Mouse (Mus musculus) small intestine, adult 2 months (tissue): ENCODE measurements around the gene Vamp5.

ENCODE experiments used
- CTCF ChIP-seq: fragments of 200-500 bp; IDR thresholded peaks from 2 replicates; pipeline ENCODE4 v1.5.1; 2012; ENCODE audit warnings: low read depth, mild to moderate bottlenecking, control low read depth, inconsistent platforms, low read length, moderate library complexity, mixed read lengths; ENCODE audit not compliant: insufficient replicate concordance, insufficient read length; ENCODE audit errors: extremely low read depth
- POLR2A ChIP-seq: fragments of 200-500 bp; IDR thresholded peaks from 2 replicates; pipeline ENCODE4 v1.6.1; 2012; ENCODE audit warnings: low read depth, mild to moderate bottlenecking, control low read depth, inconsistent platforms, low read length, moderate library complexity

DNA sequence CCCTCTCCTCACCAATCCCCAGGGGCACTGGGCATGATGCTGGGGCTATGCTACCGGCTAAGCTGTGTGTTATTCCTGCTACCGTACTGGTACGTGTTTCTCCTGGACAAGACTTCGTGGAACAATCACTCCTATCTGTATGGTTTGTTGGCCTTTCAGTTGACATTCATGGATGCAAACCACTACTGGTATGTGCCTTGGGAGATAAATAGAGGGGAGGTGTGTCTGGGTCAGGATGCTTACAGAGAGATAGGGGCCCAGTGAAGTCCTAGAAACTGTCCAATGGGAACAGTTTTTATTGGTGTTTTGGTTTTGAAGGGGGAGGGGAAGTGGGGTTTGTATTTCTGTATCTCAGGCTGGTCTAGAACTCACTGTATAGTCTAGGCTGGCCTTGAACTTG lies 38.0 kb upstream of the Vamp5 start:
- TF ChIP-seq CTCF (no peak), POLR2A (no peak)
